Mouse (Mus musculus) adrenal gland, postnatal 4 days (tissue): ENCODE measurements around the gene Cma1. TPM values are rescaled to one million over a fixed set of nuclear protein-coding genes. Genes with fewer than 3 reads are reported as not detected.
A peak's percentile ranks its signal among the peaks of the same experiment; 100 is the strongest.
"Not testable (repeated sequence)": the region's sequence is repeated elsewhere in the genome, so short reads cannot be mapped to it uniquely, and the experiment has no call there.

ENCODE experiments used
- DNase-seq, 2 experiments: peaks; one replicate each; pipeline ENCODE4 v3.0.0; 2021 to 2022; ENCODE audit warnings: low spot score in 2 of 2, mixed read lengths in 2 of 2
- long read RNA-seq, 2 experiments: library from polyadenylated mRNA; stranded (forward); transcript quantifications; one replicate each; pipeline ENCODE4 v2.0.0; 2021
- total RNA-seq, 2 experiments: library from RNA; stranded (reverse); gene quantifications; 2 replicates each; pipeline ENCODE4 v1.2.3; 2021

Gene Cma1
- total RNA-seq, result 10 to 100 TPM; 10.4 to 19.2 TPM
- long read RNA-seq, experiment 1, transcript Cma1-202 (5 exons, 1,090 nt), result major isoform, 13 of 14 reads
- long read RNA-seq, experiment 1, partial matches to known transcripts, result 1 of 14 reads
- long read RNA-seq, experiment 1, other reads (novel, unspliced or antisense), result 0 of 14 reads
- long read RNA-seq, experiment 2, transcript Cma1-202 (5 exons, 1,090 nt), result major isoform, 7 of 7 reads
- long read RNA-seq, experiment 2, partial matches to known transcripts, result 0 of 7 reads
- long read RNA-seq, experiment 2, other reads (novel, unspliced or antisense), result 0 of 7 reads

GRCm38 (mm10) chr14:55944575-55944974, at the start of gene Cma1:
Cma1 (minus strand) TSS chr14:55944675.
- no peak for DNase-seq

GRCm38 (mm10) chr14:55987464-55987863, 43.0 kb upstream of the Cma1 start:
- not testable (repeated sequence) for DNase-seq

GRCm38 (mm10) chr14:55963900-55964299, 19.4 kb upstream of the Cma1 start:
- not testable (repeated sequence) for DNase-seq

GRCm38 (mm10) chr14:55963263-55963662, 18.8 kb upstream of the Cma1 start:
- no peak for DNase-seq

- no peak for DNase-seq
These were observed 6.0 kb upstream of the Cma1 start, which contains the start of gene Cma2 for GRCm38 (mm10) chr14:55950346-55951030. Cma2 (plus strand) TSS chr14:55950980.

- DNase-seq, result no peak
These were observed 1.9 kb upstream of the Cma1 start for GRCm38 (mm10) chr14:55946269-55946969.

GRCm38 (mm10) chr14:55943601-55944000, 874 bp downstream of the Cma1 start:
- DNase-seq, result no peak

GRCm38 (mm10) chr14:55940070-55940800, 4.2 kb downstream of the Cma1 start:
- no peak for DNase-seq

- no peak for DNase-seq
These were observed 10.9 kb downstream of the Cma1 start for GRCm38 (mm10) chr14:55933586-55933985.

- DNase-seq, result no peak
These were observed 15.0 kb downstream of the Cma1 start for GRCm38 (mm10) chr14:55929263-55929997.

- DNase-seq, result no peak
These were observed 17.6 kb downstream of the Cma1 start for GRCm38 (mm10) chr14:55926847-55927246.

GRCm38 (mm10) chr14:55922475-55923232, 21.8 kb downstream of the Cma1 start:
- DNase-seq, result no peak

- DNase-seq, result peak in 1 of 2 experiments; percentile 43
These were observed 26.0 kb downstream of the Cma1 start for GRCm38 (mm10) chr14:55918240-55919082.

GRCm38 (mm10) chr14:55913406-55913805, 31.1 kb downstream of the Cma1 start:
- DNase-seq, result no peak

GRCm38 (mm10) chr14:55905518-55905917, 39.0 kb downstream of the Cma1 start:
- DNase-seq, result no peak

- no peak for DNase-seq
These were observed 44.1 kb downstream of the Cma1 start for GRCm38 (mm10) chr14:55900414-55900755.

GRCm38 (mm10) chr14:55899701-55900413, 44.6 kb downstream of the Cma1 start, which contains the start of gene Sdr39u1:
Sdr39u1 (minus strand) TSS chr14:55900293.
- peak; percentile 55 to 73 for DNase-seq

GRCm38 (mm10) chr14:55898947-55899346, 45.5 kb downstream of the Cma1 start:
- DNase-seq, result no peak
